Mouse (Mus musculus): ENCODE data around the gene Rab6a. TPM values are rescaled to one million over a fixed set of nuclear protein-coding genes. Genes with fewer than 3 reads are reported as not detected.
A peak's percentile ranks its signal among the peaks of the same experiment; 100 is the strongest.
"Not testable (repeated sequence)": the region's sequence is repeated elsewhere in the genome, so short reads cannot be mapped to it uniquely, and the experiment has no call there.

Gene Rab6a
- 10 to 100 TPM; 68.5 to 79.0 TPM for total RNA-seq (2021)
- long read RNA-seq, experiment 1, transcript Rab6a-201 (8 exons, 3,214 nt), result major isoform, 24 of 35 reads
- long read RNA-seq, experiment 1, partial matches to known transcripts, result 1 of 35 reads
- long read RNA-seq, experiment 1, other reads (novel, unspliced or antisense), result 7 of 35 reads
- long read RNA-seq, experiment 2, transcript Rab6a-201 (8 exons, 3,214 nt), result major isoform, 73 of 117 reads
- long read RNA-seq, experiment 2, transcript Rab6a-202 (8 exons, 3,110 nt), result minor isoform, 9 of 117 reads
- long read RNA-seq, experiment 2, partial matches to known transcripts, result 32 of 117 reads
- long read RNA-seq, experiment 2, other reads (novel, unspliced or antisense), result 3 of 117 reads

DNA sequence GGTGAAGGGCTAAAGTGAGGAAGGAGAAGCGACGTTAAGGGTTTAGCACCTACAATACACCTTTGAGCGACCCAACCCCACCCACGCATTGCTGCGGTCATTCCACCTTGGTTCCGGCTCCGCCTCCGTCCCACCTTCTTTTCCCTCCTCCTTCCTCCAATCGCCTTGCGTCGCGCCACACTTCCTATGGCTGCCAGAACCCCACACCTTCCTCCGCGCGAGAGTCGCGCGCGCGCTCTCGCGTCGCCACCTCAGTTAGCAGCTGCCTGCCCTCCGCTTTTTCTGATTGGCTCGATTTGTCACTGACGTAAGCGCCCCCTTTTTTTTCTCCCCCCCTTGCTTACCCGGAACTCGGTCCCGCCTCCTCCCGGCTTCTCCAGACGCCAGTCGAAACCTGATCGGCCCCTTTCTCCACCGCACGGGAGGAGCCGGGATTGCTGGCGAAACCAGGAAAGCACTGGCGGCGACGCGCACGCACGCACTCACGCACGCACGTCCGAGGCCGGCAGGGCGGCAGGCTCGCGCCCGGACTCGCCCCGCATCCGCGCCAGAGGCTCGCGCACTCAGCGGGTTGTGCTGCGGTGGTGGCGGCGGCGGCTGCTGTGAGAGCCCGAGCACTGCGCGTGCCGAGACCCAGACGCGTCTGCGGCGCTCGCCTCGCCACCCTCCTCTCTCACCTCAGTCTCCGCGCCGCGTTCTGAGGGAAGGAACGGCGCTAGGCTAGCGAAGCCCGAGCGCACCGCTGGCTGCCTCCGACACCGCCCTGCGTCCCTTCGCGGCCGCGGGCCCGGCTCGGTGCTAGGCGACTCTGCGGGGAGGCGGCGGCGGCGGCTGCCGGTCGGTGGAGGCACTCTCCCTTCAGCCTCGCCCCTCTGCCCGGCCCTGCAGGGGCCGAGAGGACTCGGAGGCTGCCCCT is at the start of gene Rab6a:
Gene Rab6a (plus strand): TSS at position 197 of the 916 bp plus-strand sequence.
- DNase-seq (ENCODE audit: low spot score in 2 of 2), result peak; percentile 81 to 93

DNA sequence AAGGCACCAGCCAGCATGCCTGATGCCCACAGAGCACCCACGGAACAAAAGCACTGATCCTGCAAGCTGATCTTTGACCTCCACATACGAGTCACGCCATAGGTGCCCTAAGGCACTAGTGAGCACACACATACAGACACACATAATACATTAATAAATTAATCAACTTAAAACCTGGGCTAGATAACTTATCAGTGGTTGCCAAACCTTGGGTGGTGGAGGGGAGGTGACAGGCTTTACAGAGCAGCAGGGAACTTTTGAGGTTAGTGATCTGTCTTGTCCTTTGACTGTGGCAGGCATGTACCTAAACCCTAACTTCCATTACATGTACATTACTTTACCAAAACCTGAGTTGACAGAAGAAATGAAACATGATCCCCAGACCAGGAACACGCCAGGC is 47.9 kb upstream of the Rab6a start:
- no peak for DNase-seq (ENCODE audit: low spot score in 2 of 2)

DNA sequence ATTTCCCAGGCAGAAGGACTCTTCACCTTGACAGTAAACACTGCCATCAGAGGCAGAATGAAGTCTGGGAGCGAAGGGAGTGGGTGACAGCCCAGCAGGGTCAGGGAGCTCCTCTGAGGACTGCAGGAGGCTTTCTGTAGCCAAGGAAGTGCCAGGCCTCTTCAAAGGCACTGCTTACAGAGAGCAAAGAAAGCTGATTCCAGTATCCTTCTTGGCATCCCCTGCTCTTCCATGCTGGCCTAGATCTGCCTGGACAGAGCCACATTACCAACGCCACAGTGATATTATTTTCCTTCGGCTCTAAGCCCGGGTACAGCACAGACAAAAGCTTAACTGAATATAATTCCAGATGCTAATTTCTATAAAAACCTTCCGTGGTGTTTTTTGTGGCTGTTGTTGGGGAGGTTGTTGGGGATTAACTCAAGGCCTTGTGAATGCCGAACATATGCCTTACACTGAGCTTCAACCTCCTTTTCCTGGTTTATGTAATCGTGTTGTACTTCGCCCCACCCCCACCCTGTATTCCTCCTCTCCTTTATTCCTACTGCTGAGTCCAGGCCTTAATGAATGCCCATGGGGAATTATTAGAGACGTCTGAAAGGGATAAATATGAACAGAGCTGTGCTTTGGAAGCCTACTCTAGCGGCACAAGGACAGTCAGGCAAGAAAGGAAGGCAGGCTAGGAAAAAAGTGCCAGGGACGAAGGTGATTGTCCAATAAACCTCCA is 45.2 kb upstream of the Rab6a start:
- no peak for DNase-seq (ENCODE audit: low spot score in 2 of 2)

DNA sequence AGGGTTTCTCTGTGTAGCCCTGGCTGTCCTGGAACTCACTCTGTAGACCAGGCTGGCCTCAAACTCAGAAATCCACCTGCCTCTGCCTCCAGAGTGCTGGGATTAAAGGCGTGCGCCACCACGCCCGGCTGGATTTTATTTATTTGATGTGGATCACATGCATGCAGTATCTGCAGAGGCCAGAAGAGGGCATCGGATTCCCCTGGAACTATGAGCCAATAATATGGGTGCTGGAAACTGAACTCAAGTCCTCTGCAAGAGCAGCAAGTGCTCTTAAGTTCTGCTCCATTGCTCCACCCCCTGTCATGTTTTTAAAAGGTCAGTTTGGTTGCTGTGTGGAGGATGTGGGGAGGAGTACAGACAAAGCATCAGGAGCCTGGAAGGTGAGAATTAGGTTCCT is 40.0 kb upstream of the Rab6a start:
- DNase-seq (ENCODE audit: low spot score in 2 of 2), result not testable (repeated sequence)

DNA sequence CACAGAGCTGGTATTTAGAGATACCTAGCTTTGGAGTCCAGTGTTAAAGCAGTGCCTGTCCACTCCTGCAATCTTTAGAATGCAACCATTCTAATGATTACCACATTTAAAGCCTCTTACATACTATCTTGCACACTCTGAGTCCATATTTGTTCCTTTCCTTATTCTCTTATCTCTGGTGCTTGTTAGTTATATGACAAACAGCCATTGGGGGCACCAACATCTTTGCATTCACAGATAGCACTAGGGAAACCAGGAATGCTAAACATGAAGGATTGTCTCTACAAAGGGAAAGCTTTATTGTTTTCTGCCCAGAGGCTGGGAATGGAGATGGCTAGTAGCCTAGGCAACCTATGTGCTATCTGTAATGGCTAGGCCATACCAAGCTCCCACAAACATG is 37.3 kb upstream of the Rab6a start:
- DNase-seq (ENCODE audit: low spot score in 2 of 2), result no peak

DNA sequence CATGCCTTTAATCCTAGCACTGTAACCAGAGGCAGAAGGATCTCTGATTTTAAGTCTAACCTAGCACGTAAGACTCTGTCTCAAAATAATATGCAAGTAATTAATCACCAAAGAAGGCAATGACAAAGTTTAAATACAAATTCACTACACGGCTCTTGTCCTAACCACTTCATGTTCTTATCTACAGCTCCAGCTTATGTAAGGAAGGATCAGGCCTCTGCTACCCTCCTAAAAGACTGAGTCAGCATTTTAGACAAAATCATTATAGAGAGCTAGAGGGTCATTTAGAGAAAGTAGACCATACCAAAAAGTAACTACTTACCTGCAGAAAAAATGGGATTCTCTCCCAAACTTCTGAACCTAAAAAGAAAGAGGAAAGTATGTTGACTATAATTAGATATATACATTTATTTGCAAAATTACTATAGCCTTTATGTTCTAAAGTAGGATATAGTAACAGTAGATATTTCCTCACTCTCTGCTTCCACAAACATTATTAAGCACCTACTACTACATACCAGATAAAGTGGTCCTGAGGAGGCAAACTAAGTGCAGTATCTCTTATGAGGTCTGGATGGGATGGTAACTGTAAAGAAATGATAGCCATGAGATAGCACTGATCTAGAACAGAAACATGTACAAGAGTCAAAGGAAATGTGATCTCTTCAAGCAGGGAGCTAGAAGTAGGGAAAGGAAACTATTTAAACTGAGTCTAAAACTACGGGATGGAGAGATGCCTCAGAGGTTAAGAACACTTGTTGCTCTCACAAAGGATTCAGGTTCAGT is 36.1 kb upstream of the Rab6a start:
- DNase-seq (ENCODE audit: low spot score in 2 of 2), result no peak

DNA sequence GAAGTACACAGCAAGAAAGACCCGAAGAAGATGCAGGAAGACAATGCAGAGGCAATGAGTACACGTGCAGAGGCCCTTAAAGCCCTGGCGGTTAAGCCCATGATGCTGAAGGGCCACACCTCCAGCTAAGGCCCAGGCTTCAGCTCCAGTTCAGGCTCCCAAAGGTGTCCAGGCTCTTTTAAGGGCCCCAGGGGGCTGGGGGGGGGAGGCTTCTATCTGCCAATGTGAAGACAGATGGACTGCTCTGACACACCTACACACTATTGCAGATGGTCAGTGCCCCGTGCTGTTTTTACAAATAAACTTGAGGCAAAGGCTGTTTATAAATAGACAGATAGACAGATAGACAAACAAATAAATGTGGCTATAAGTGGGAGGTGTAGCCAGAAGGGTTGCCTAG is 35.1 kb upstream of the Rab6a start:
- DNase-seq (ENCODE audit: low spot score in 2 of 2), result no peak

DNA sequence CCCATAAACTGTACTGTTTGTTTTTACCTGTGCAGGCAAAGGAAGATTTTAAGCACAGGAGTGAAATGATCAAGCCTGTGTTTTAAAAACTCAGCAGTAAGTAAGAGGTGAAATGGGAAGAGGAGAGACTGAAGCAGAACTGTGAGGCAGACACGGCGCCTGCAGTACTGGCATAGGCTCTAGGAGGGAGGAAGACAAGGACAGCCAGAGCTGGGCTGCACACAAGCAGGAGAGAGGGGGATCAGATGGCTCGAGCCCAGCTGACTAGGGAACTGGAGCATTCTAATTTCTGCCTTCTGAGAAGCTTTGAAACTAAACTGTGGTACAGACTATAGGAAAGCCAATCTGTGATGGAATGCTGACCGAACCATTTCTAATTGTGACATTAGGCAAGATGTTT is 34.5 kb upstream of the Rab6a start:
- DNase-seq (ENCODE audit: low spot score in 2 of 2), result no peak

DNA sequence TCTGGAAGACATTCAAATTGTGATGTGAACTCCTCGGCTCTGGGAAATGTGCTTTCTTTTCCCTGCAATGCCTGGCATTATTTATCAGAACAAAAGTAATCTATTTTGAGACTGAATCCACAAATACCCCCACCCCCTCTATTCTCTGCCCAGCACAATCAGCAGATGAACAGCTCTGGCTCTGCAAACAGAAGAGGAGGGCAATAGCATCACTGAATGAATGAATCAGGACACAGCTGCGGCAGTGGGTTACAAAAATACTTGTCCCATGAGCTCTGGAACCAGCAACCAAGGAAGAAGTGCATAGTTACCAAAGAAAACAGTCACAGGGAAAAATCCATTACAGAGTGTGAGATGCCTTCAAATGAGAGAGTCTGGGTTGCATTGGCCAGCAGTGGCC is 28.4 kb upstream of the Rab6a start:
- no peak for DNase-seq (ENCODE audit: low spot score in 2 of 2)

DNA sequence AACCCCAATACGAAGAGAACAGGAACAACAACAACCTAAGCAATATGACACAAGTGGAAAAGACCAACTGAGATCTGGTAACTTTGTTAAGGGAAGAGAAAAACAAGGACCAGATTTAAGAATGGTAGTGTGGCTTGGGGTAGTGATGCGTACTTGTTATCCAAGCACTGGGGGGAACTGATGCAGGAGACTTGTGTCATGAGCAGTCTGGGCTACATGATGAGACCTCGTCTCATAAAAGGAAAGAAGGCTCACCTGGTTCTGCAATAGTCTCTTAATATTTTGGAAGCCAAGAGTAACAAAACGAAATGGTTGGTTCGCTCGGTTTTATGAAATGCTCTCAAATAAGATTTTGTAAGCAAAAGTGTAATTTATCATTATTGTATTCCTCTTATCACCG is 25.0 kb upstream of the Rab6a start:
- no peak for DNase-seq (ENCODE audit: low spot score in 2 of 2)

DNA sequence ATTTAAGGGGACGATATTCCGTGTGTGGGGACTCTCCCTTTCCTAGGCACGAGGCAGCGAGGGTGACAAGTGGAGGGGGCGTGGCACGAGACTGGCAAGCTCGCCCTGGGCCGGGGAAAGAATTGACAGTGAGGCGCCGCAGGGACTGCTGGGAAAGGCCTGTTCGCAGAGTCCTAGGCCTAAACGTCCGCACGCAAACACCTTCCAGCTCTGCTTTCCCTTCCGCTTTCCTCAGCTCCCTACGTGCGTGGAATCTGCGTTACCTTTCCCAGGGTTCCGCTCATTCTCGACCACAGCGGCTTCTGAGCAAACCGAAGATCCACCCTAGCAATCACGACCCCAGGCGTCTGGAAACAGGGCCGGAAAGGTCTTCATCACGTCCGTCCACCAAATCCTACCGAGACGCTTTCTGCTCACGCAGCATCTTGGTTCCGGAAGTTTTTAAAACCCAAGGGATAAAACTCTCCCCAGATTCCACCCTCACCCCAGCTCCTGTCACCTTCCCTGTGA is 24.4 kb upstream of the Rab6a start:
- DNase-seq (ENCODE audit: low spot score in 2 of 2), result peak; percentile 72 to 79

DNA sequence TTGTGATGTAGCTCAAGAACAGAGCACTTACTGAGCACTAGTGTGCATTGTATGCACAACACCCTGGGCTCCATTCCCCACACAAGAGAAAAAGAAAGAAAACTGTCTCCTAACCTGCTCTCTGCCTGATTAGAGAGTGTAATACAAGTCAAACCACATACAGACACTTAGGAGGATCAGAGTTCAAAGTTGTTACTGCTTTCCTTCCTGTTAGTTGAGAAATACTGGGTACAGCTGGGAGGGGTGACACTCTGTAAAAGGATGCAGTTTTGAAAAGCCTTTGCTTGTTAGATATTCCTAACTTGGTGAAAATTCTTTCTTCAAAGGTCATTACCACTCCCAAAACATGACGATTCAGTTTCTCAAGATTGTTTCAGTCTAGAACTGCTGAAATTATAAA is 17.4 kb upstream of the Rab6a start:
- no peak for DNase-seq (ENCODE audit: low spot score in 2 of 2)

DNA sequence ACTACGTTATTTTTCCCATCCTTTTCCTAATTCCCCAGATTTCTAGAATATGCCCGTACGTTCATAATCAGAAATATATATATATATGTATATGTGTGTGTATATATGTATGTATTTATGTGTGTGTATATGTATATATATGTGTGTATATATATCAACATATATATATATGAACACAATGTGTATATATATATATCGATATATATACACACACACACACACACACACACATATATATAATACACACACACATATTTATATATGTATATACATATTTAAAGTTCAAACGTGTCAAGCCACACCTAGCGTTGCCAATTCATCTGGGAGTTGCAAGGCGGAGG is 16.7 kb upstream of the Rab6a start:
- no peak for DNase-seq (ENCODE audit: low spot score in 2 of 2)

DNA sequence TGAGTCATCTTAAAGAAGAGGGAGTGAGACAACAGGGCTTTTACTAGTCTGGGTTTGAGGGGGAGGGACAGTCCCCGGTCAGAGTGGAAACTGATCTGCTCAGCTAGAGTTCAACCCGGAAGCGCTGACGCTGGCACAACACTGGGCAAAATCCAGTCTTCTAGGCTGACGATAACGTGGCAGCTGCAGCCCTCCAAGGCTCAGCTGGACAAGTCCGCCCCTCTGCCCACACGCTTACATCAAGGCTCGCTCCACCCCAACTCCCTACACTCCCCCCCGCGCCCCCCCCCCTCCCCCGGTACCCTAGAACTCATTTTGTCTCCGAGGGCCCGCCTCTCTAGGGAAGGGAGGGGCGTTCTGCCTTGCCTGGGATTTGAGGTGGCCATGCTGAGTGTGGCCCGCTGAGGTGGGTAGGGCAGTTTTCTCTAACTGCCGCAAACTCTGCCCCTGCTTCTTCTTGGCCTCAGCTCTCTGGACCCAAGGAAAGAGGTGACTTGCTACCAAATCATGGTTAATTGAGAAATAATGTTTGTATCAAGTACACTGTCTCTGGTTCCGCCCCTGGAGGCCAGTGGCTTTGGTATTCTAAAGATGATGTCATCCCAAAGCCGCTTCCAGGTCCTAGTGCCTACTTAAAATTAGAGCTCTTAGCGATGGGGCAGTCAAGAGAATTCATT is 16.2 kb upstream of the Rab6a start:
- DNase-seq (ENCODE audit: low spot score in 2 of 2), result peak; percentile 33 to 65

DNA sequence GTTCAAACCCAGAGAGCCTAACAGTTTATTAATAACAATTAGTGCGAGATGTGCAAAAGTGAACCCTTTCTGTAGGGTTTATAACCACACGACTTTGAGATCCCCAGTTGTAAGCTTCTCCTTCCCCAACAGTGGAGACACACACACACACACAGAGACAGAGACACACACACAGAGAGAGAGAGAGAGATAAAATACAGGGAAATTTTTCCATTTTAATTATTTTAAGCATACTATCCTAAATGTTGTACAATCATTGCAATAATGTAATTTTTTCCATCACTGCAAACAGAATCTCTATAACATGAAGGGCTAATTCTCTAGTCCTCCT is 15.7 kb upstream of the Rab6a start:
- no peak for DNase-seq (ENCODE audit: low spot score in 2 of 2)

DNA sequence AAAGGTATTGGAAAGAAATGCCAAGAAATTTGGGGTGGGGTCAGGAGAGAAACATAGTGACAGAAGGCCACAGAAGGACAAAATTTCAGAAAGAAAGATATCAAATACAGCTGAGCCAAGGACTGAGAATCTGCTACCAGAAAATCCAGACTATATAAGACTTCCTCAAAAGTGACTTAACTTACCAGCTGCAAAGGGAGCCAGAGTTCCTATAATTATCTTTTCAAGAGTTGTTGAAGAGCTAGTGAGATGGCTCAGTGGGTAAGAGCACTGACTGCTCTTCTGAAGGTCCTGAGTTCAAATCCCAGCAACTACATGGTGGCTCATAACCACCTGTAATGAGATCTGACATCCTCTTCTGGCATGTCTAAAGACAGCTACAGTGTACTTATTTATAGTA is 13.9 kb upstream of the Rab6a start:
- no peak for DNase-seq (ENCODE audit: low spot score in 2 of 2)

DNA sequence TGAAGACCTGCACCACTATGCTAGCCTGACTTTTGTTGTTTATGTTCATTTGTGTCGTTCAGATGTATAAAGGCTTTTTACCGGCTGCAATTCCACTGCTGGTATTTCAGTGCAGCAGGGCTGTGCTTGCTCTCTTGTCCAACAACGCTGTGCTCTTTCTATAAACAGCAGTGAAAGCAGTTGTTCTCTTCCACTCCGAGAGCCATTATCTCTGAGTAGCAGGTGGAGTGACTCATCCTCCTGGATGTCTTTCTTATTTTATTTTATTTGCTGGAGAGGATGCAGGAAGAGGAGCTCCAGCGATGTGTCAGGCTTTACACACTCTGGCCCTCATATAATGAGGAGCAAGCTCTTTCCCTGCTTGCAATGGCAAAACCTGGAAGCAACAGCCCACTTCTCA is 7.0 kb upstream of the Rab6a start:
- no peak for DNase-seq (ENCODE audit: low spot score in 2 of 2)

DNA sequence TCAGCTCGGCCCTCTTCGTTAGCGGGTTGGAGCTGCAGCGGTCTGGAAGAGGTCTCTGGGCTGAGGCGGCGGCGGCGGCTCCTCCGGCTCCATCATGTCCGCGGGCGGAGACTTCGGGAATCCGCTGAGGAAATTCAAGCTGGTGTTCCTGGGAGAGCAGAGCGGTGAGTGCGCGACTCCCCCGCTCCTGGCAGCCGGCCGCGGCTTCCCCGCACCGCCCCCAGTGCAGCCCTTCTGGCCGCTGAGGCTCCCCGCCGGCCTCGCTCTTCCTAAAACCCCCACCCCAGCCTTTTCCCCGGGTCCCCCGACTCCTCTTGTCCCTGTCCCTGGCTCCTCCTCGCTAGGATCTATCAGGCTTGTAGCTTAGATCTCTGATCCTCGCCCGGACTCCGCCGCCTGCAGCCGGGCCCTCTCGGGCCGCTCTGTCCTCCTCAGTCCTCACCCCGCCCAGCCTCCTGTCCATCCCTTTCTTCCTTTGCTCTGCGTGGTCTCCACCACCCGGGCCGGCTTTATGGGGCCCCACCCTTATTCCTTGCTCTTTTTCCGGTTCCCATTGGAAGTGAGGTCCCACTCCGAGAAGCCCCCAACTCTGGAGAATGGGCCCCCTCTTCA is 1.0 kb downstream of the Rab6a start, which contains the start of gene Mrpl48:
Gene Mrpl48 (minus strand): TSS at position 172 of the 612 bp plus-strand sequence.
- peak; percentile 22 to 27 for DNase-seq (ENCODE audit: low spot score in 2 of 2)

DNA sequence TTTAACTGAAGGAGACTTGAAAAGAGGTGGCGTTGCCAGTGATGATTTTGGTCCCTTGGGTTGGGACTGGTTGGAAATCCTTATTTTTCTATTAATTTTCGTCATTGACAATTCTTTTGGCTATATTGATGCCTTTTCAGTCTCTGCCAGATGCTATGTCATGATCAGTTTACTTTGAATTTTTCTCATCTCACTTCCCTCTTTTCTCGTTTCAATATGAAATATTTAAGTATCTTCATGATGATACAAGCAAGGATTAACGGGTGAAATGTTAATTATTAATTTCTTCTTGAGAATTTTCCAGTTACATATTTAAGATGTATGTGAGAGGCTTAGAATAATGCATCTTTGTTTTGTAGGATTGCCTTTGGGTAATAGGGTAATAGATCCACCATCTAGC is 1.7 kb downstream of the Rab6a start:
- DNase-seq (ENCODE audit: low spot score in 2 of 2), result no peak

Measured in adrenal gland, postnatal 4 days (tissue).